Mouse (Mus musculus) forebrain, postnatal 0 days (tissue): ENCODE measurements around the gene Robo1. TPM values are rescaled to one million over a fixed set of nuclear protein-coding genes. Genes with fewer than 3 reads are reported as not detected.

Experiments
- ATAC-seq: fragments of 200-750 bp; cut with Nextera tagmentation; 2 replicates; pipeline ENCODE4 v1.8.0; 2017; ENCODE audit warnings: mild to moderate bottlenecking, moderate library complexity
- DNase-seq: peaks from one replicate; pipeline ENCODE4 v3.0.0-alpha.2; 2015
- H3K27ac ChIP-seq: fragments of 300-500 bp; sonication (generic); 2 replicates; pipeline ENCODE4 v1.5.1; 2014; ENCODE audit warnings: low read depth, mild to moderate bottlenecking, antibody characterized with exemption, low read length, moderate library complexity, mixed read lengths
- H3K27me3 ChIP-seq: fragments of 300-500 bp; sonication (generic); 2 replicates; pipeline ENCODE4 v1.6.1; 2014; ENCODE audit warnings: mild to moderate bottlenecking, low read length, mixed read lengths; ENCODE audit not compliant: insufficient read depth
- H3K36me3 ChIP-seq: fragments of 300-500 bp; sonication (generic); 2 replicates; pipeline ENCODE4 v1.6.1; 2014; ENCODE audit warnings: mild to moderate bottlenecking, moderate library complexity; ENCODE audit not compliant: insufficient read depth
- H3K4me1 ChIP-seq: fragments of 300-500 bp; sonication (generic); 2 replicates; pipeline ENCODE4 v1.6.1; 2014; ENCODE audit warnings: antibody characterized with exemption; ENCODE audit not compliant: insufficient read depth
- H3K4me2 ChIP-seq: fragments of 300-500 bp; sonication (generic); 2 replicates; pipeline ENCODE4 v1.6.1; 2014; ENCODE audit warnings: low read depth, mild to moderate bottlenecking, moderate library complexity
- H3K4me3 ChIP-seq: fragments of 300-500 bp; sonication (generic); 2 replicates; pipeline ENCODE4 v1.5.1; 2014; ENCODE audit warnings: low read depth, low read length, mixed read lengths
- H3K9ac ChIP-seq: fragments of 300-500 bp; sonication (generic); 2 replicates; pipeline ENCODE4 v1.6.1; 2014; ENCODE audit warnings: mild to moderate bottlenecking
- H3K9me3 ChIP-seq: fragments of 300-500 bp; sonication (generic); 2 replicates; pipeline ENCODE4 v1.6.1; 2016; ENCODE audit warnings: low read length
- CTCF ChIP-seq: sonication (generic); IDR thresholded peaks from 2 replicates; pipeline ENCODE4 v1.5.1; 2016; ENCODE audit warnings: antibody characterized with exemption, control low read depth, low read depth
- WGBS: fragments of 180-500 bp; shearing (Covaris S2); extraction: QIAGEN DNeasy Blood & Tissue Kit; methylation state at CpG from one replicate; pipeline ENCODE4 v1.1.7; 2014; 5-methylcytosine and 5-hydroxymethylcytosine counted together
- polyA plus RNA-seq: library from polyadenylated mRNA; unstranded; fragments of >200 nt; fragmentation: Nextera tagmentation; extraction: Ambion mirVana; gene quantifications from 2 replicates; pipeline ENCODE4 v1.2.1, GENCODE M21; 2015
- total RNA-seq: library from RNA; depleted of rRNA; stranded (reverse); fragments of >200 nt; gene quantifications from 2 replicates; pipeline ENCODE4 v1.2.3, GENCODE M21; 2014

Robo1 gene
- total and polyA plus RNA-seq, 2 experiments from 2014 or later = 29.0 to 129 TPM

- Histone ChIP-seq H3K4me2 (no peak overlapping the region), H3K9ac (no peak overlapping the region), H3K27ac (no peak overlapping the region), H3K4me3 (no peak overlapping the region), H3K4me1 (no peaks in the 10 kb centered on the region), H3K36me3 (no peaks in the 10 kb centered on the region), H3K27me3 (no peaks in the 10 kb centered on the region), H3K9me3 (no peaks in the 10 kb centered on the region)
- DNase-seq (no peak), ATAC-seq (no peak)
- no peak for TF ChIP-seq CTCF
- WGBS = 62% methylated on average over 9 of the region's 9 CpGs
Observed at GRCm38 (mm10) chr16:72717118-72717802, 409.2 kb downstream of the Robo1 start.

GRCm38 (mm10) chr16:72719063-72719462 is 411.0 kb downstream of the Robo1 start:
- TF ChIP-seq CTCF = no peak
- 74% methylated on average over 4 of the region's 4 CpGs for WGBS
- DNase-seq = no peak
- no peak for ATAC-seq
- no peaks in the 10 kb centered on the region for H3K4me1 ChIP-seq
- H3K9me3 ChIP-seq = no peaks in the 10 kb centered on the region
- H3K27ac ChIP-seq = no peak overlapping the region
- H3K36me3 ChIP-seq = no peaks in the 10 kb centered on the region
- no peak overlapping the region for H3K4me3 ChIP-seq
- H3K4me2 ChIP-seq = no peak overlapping the region
- no peak overlapping the region for H3K9ac ChIP-seq
- no peaks in the 10 kb centered on the region for H3K27me3 ChIP-seq

- Histone ChIP-seq H3K9me3 (no peaks in the 10 kb centered on the region), H3K27me3 (no peaks in the 10 kb centered on the region), H3K27ac (no peak overlapping the region), H3K4me1 (no peaks in the 10 kb centered on the region), H3K36me3 (no peaks in the 10 kb centered on the region), H3K4me3 (no peak overlapping the region), H3K4me2 (no peak overlapping the region), H3K9ac (no peak overlapping the region)
- no peak for DNase-seq
- ATAC-seq = no peak
- WGBS = 92% methylated on average over 4 of the region's 4 CpGs
- no peak for TF ChIP-seq CTCF
Observed at GRCm38 (mm10) chr16:72720979-72721378, 412.9 kb downstream of the Robo1 start.

GRCm38 (mm10) chr16:72721713-72722481 is 413.8 kb downstream of the Robo1 start:
- no peak overlapping the region for H3K9ac ChIP-seq

GRCm38 (mm10) chr16:72734234-72734633 is 426.1 kb downstream of the Robo1 start:
- 89% methylated on average over 5 of the region's 5 CpGs for WGBS
- Histone ChIP-seq H3K4me3 (no peak overlapping the region), H3K27me3 (no peaks in the 10 kb centered on the region), H3K9ac (no peak overlapping the region), H3K4me1 (no peaks in the 10 kb centered on the region), H3K27ac (no peak overlapping the region), H3K4me2 (no peak overlapping the region), H3K9me3 (no peaks in the 10 kb centered on the region), H3K36me3 (no peaks in the 10 kb centered on the region)
- DNase-seq = no peak
- ATAC-seq = no peak
- no peak for TF ChIP-seq CTCF

More at GRCm38 (mm10) chr16:72721713-72722481, 413.8 kb downstream of the Robo1 start:
- ATAC-seq (no peak), DNase-seq (no peak)
- WGBS = 89% methylated on average over 14 of the region's 14 CpGs
- H3K4me1 ChIP-seq = no peaks in the 10 kb centered on the region
- no peaks in the 10 kb centered on the region for H3K36me3 ChIP-seq
- no peaks in the 10 kb centered on the region for H3K9me3 ChIP-seq
- no peaks in the 10 kb centered on the region for H3K27me3 ChIP-seq
- H3K27ac ChIP-seq = no peak overlapping the region
- TF ChIP-seq CTCF = no peak
- H3K4me3 ChIP-seq = no peak overlapping the region
- no peak overlapping the region for H3K4me2 ChIP-seq

- WGBS = 80% methylated on average over 11 of the region's 11 CpGs
- TF ChIP-seq CTCF = no peak
Observed at GRCm38 (mm10) chr16:72735175-72735574, 427.1 kb downstream of the Robo1 start.

GRCm38 (mm10) chr16:72735588-72735987 is 427.5 kb downstream of the Robo1 start:
- no peaks in the 10 kb centered on the region for H3K36me3 ChIP-seq
- H3K4me2 ChIP-seq = no peak overlapping the region
- ATAC-seq (no peak), DNase-seq (no peak)
- no peak overlapping the region for H3K9ac ChIP-seq
- no peaks in the 10 kb centered on the region for H3K27me3 ChIP-seq
- H3K4me1 ChIP-seq = no peaks in the 10 kb centered on the region
- no peak overlapping the region for H3K4me3 ChIP-seq
- WGBS = 90% methylated on average over 3 of the region's 3 CpGs
- H3K9me3 ChIP-seq = no peaks in the 10 kb centered on the region
- no peak overlapping the region for H3K27ac ChIP-seq
- TF ChIP-seq CTCF = no peak

More at GRCm38 (mm10) chr16:72735175-72735574, 427.1 kb downstream of the Robo1 start:
- Histone ChIP-seq H3K9me3 (no peaks in the 10 kb centered on the region), H3K27me3 (no peaks in the 10 kb centered on the region), H3K4me2 (no peak overlapping the region), H3K27ac (no peak overlapping the region), H3K36me3 (no peaks in the 10 kb centered on the region), H3K4me3 (no peak overlapping the region), H3K4me1 (no peaks in the 10 kb centered on the region), H3K9ac (no peak overlapping the region)
- ATAC-seq = no peak
- no peak for DNase-seq
